Mouse (Mus musculus) NIH3T3 (cell line): ENCODE data around the gene Unc13d.
"Not testable (repeated sequence)": the region's sequence is repeated elsewhere in the genome, so short reads cannot be mapped to it uniquely, and the experiment has no call there.

Experiments used
- DNase-seq: peaks from one replicate; pipeline ENCODE4 v3.0.0-alpha.2; 2012; ENCODE audit warnings: low read depth

The Unc13d gene

DNA sequence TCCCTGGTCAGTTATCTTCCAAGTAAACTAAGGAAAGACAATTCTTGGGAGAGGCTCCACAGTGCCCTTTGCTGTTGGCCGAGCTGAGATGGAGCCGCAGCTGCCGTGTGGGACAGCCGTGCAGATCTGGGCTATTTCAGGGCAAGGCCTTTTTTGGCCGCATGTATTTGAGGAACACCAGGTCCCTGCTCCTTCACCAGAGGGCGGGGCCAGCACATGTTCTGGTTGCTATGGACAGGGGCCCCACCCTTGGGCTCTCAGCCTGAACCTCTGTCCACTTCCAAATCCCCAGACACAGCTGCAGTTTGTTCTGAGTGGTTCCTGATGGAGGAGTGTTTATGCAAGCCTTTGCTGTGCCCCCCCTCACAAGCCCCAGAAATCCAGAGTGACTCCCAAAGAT is 22.6 kb upstream of the Unc13d start:
- peak; percentile 83 for DNase-seq

- no peak for DNase-seq
These were observed 21.7 kb upstream of the Unc13d start for GRCm38 (mm10) chr11:116099462-116099861.

DNA sequence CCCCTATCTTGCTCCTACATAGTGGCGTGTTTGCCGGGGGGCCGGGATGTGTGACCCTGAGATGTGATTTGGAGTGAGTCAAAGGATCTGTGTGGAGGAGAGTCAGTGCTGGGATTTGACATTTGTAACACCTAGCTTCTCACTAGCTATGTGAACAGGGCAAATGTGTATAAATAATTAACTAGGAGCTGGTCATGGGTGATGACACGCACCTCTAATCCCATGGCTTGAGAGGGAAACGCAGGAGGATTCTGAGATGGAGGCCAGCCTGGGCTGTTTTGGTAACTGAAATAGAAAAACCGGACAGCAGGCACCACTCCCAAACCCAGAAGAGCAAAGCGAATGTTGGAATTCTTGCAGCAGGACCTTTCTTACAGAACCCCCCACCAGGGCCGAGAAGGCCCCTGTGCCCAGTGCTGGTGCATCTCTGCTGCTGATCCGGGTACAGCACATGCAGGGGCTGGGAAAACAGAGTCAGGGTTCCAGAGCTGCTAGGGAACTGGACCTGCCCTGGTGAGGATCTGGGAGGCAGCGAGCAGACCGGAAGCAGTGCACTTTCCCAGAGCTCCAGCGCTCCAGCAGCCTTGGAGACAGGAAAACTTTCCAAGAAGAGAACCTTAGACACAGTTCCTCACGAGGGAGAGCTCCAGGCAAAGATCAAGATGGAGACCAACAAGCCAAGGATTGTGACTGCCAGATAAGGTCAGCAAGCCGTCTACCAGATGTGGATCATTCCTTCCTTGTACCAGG is 21.1 kb upstream of the Unc13d start:
- no peak for DNase-seq

DNA sequence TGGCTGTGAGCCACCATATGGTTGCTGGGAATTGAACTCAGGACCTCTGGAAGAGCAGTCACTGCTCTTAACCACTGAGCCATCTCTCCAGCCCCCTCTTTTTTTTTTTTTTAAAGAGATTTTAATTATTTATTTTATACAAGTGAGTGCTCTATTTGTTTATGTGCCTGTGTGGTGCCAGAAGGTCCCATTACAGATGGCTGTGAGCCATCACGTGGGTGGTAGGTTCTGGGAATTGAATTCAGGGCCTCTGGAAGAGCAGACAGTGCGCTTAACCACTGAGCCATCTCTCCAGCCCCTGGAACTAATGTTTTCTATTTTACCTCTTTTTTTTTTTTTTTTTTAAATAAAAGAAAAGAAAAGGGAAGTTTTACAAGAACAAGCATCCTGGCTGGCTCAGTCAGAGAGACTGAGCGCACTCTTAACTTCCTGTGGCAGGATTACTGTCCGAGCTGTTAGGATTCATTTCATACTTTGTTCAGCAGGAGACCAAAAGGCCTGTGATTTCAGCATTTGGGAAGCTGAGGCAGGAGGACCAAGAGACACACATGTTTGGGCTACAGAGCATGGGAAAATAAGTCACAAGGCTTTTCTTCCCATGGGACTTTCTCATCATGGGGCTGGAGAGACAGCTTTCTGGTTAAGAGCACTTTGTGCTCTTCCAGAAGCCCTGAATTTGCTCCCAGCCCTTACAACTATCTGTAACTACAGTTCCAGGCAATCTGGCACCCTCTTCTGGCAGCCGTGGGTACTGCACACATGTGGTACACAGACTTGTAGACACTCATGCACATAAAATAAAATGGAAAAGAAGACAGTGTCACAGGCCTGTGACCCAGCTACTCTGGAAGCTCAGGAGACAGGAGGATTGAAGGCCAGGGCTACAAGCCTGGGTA is 18.7 kb upstream of the Unc13d start:
- peak; percentile 60 for DNase-seq

- DNase-seq = no peak
These were observed 17.8 kb upstream of the Unc13d start for GRCm38 (mm10) chr11:116095573-116095972.

DNA sequence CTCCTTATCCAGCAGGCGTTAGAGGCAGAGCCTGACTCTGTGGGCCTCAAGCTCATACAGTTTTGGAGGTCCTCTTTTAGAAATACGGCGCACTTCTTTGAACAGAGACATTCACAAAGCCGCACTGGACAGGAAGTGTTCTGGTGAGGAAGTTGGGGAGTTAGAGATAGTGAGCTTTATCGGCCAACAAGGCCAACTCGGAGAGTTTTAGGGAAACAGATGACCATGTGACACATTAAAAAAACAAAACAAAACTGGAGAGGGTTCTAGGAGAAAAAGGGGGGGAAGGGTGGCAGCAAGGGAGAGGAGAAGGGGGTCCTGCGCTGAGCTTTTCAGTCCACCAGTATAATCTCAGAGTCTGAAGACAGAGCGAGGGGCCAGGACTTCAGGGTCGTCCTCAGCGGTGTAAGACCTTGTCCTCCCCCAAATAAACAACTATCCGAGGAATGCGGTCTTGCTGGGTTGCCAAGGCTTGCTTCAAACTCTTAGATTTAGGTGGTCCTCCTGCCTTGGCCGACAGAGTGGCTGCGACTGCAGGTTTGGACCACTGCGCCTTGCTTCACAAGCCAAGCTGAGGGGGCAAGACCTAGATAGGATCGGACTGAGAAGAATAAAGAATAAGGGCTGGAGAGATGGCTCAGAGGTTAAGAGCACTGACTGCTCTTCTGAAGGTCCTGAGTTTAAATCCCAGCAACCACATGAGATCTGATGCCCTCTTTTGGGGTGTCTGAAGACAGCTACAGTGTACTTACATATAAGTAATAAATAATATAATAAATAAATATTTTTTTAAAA is 16.2 kb upstream of the Unc13d start:
- no peak for DNase-seq

DNA sequence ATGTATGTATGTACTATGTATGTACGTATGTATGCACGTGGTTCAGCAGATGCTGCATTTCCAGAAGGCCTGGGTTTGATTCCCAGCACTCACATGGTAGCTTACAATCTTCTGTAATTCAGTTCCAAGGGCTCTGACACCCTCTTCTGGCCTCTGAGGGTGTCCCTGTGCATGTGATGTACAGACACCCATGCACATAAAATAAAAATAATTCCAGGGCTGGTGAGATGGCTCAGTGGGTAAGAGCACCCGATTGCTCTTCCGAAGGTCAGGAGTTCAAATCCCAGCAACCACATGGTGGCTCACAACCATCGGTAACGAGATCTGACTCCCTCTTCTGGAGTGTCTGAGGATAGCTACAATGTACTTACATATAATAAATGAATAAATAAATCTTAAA is 15.2 kb upstream of the Unc13d start:
- DNase-seq = not testable (repeated sequence)

- DNase-seq = no peak
These were observed 13.8 kb upstream of the Unc13d start for GRCm38 (mm10) chr11:116091591-116091990.

GRCm38 (mm10) chr11:116089545-116089944 is 11.8 kb upstream of the Unc13d start:
- DNase-seq = no peak

GRCm38 (mm10) chr11:116088741-116089394 is 11.1 kb upstream of the Unc13d start:
- no peak for DNase-seq

GRCm38 (mm10) chr11:116088188-116088587 is 10.4 kb upstream of the Unc13d start:
- no peak for DNase-seq

- peak; percentile 92 for DNase-seq
These were observed 9.7 kb upstream of the Unc13d start for GRCm38 (mm10) chr11:116087194-116088130.

- DNase-seq = peak; percentile 99
These were observed 8.8 kb upstream of the Unc13d start, which contains the start of gene Wbp2 for GRCm38 (mm10) chr11:116086258-116087193. TSS of gene Wbp2 (minus strand) at chr11:116086995.

- DNase-seq = no peak
These were observed 6.4 kb upstream of the Unc13d start for GRCm38 (mm10) chr11:116084166-116084565.

- DNase-seq = no peak
These were observed 5.4 kb upstream of the Unc13d start for GRCm38 (mm10) chr11:116083096-116083672.

GRCm38 (mm10) chr11:116081081-116081480 is 3.3 kb upstream of the Unc13d start:
- DNase-seq = peak; percentile 57

GRCm38 (mm10) chr11:116079511-116079910 is 1.8 kb upstream of the Unc13d start:
- peak; percentile 45 for DNase-seq

- DNase-seq = no peak
These were observed 1.0 kb upstream of the Unc13d start for GRCm38 (mm10) chr11:116078676-116079320.
